Mouse (Mus musculus) small intestine, adult 2 months (tissue): ENCODE measurements around the gene Lmod3. TPM values are rescaled to one million over a fixed set of nuclear protein-coding genes. Genes with fewer than 3 reads are reported as not detected.

ENCODE experiments used
- H3K27ac ChIP-seq: fragments of 200-500 bp; 2 replicates; pipeline ENCODE4 v1.5.1; 2012; ENCODE audit warnings: low read depth, low read length, control low read depth, inconsistent platforms; ENCODE audit not compliant: insufficient read depth
- H3K27me3 ChIP-seq: fragments of 200-500 bp; 2 replicates; pipeline ENCODE4 v1.6.1; 2012; ENCODE audit warnings: mild to moderate bottlenecking, moderate library complexity, low read length, inconsistent platforms; ENCODE audit not compliant: control insufficient read depth, insufficient read depth
- H3K36me3 ChIP-seq: fragments of 200-500 bp; 2 replicates; pipeline ENCODE4 v1.6.1; 2012; ENCODE audit warnings: mild to moderate bottlenecking, low read length, control low read depth, inconsistent platforms; ENCODE audit not compliant: control insufficient read depth, insufficient read depth
- H3K4me1 ChIP-seq: fragments of 200-500 bp; 2 replicates; pipeline ENCODE4 v1.6.1; 2012; ENCODE audit warnings: low read length, inconsistent platforms, mixed read lengths; ENCODE audit not compliant: control insufficient read depth, insufficient read depth, insufficient read length
- H3K4me3 ChIP-seq: fragments of 200-500 bp; 2 replicates; pipeline ENCODE4 v1.5.1; 2012; ENCODE audit warnings: low read depth, mild to moderate bottlenecking, control low read depth, inconsistent platforms, low read length, moderate library complexity
- CTCF ChIP-seq: fragments of 200-500 bp; IDR thresholded peaks from 2 replicates; pipeline ENCODE4 v1.5.1; 2012; ENCODE audit warnings: low read depth, mild to moderate bottlenecking, control low read depth, inconsistent platforms, low read length, moderate library complexity, mixed read lengths; ENCODE audit not compliant: insufficient replicate concordance, insufficient read length; ENCODE audit errors: extremely low read depth
- POLR2A ChIP-seq: fragments of 200-500 bp; IDR thresholded peaks from 2 replicates; pipeline ENCODE4 v1.6.1; 2012; ENCODE audit warnings: low read depth, mild to moderate bottlenecking, control low read depth, inconsistent platforms, low read length, moderate library complexity
- WGBS: fragments of 180-500 bp; shearing (Covaris S2); methylation state at CpG from one replicate; pipeline ENCODE4 v1.1.7; 2018; 5-methylcytosine and 5-hydroxymethylcytosine counted together
- polyA plus RNA-seq: library from polyadenylated mRNA; depleted of rRNA; stranded (reverse); fragments of >200 nt; gene quantifications from 2 replicates; pipeline ENCODE4 v1.2.3, GENCODE M21; 2012; rRNA removed

Lmod3 gene
- not detected in 2 replicates for polyA plus RNA-seq

- H3K27me3 ChIP-seq = no peaks in the 10 kb centered on the region
- H3K36me3 ChIP-seq = no peaks in the 10 kb centered on the region
- no peak within 1 kb of the TSS for H3K27ac ChIP-seq
- H3K4me1 ChIP-seq = no peaks in the 10 kb centered on the region
- H3K4me3 ChIP-seq = no peak within 1 kb of the TSS
- 63% methylated on average over 9 of the region's 9 CpGs for WGBS
- TF ChIP-seq POLR2A (no peak), CTCF (no peak)
Measured at GRCm38 (mm10) chr6:97252711-97253221, at the start of gene Lmod3. Gene Lmod3 (minus strand): TSS chr6:97252759.

GRCm38 (mm10) chr6:97302303-97302702 lies 49.7 kb upstream of the Lmod3 start:
- WGBS = 91% methylated on average over 7 of the region's 7 CpGs
- Histone ChIP-seq H3K27ac (no peak overlapping the region), H3K27me3 (no peaks in the 10 kb centered on the region), H3K4me3 (no peak overlapping the region), H3K36me3 (peaks cover 64% of the 10 kb centered on the region), H3K4me1 (no peaks in the 10 kb centered on the region)
- no peak for TF ChIP-seq CTCF
- no peak for TF ChIP-seq POLR2A

- WGBS = 79% methylated on average over 6 of the region's 6 CpGs
- H3K4me3 ChIP-seq = no peak overlapping the region
- no peaks in the 10 kb centered on the region for H3K27me3 ChIP-seq
- TF ChIP-seq POLR2A (no peak), CTCF (no peak)
- no peaks in the 10 kb centered on the region; the same call in 1 of the 2 replicates for H3K4me1 ChIP-seq
- H3K36me3 ChIP-seq = peaks cover 67% of the 10 kb centered on the region
- no peak overlapping the region for H3K27ac ChIP-seq
Measured at GRCm38 (mm10) chr6:97300659-97301058, 48.1 kb upstream of the Lmod3 start.

- Histone ChIP-seq H3K4me1 (peaks cover 5% of the 10 kb centered on the region), H3K4me3 (no peak overlapping the region), H3K27me3 (no peaks in the 10 kb centered on the region), H3K27ac (no peak overlapping the region), H3K36me3 (peaks cover 71% of the 10 kb centered on the region)
- TF ChIP-seq POLR2A = no peak
- no peak for TF ChIP-seq CTCF
- WGBS = 92% methylated on average over 6 of the region's 6 CpGs
Measured at GRCm38 (mm10) chr6:97300180-97300579, 47.6 kb upstream of the Lmod3 start.

GRCm38 (mm10) chr6:97297151-97297550 lies 44.6 kb upstream of the Lmod3 start:
- no peak for TF ChIP-seq CTCF
- no peak for TF ChIP-seq POLR2A
- Histone ChIP-seq H3K4me1 (peaks cover 23% of the 10 kb centered on the region), H3K36me3 (peaks cover 60% of the 10 kb centered on the region), H3K4me3 (no peak overlapping the region), H3K27me3 (no peaks in the 10 kb centered on the region), H3K27ac (no peak overlapping the region)
- WGBS = 88% methylated on average over 3 of the region's 3 CpGs

- no peaks in the 10 kb centered on the region for H3K27me3 ChIP-seq
- H3K4me1 ChIP-seq = peaks cover 23% of the 10 kb centered on the region
- H3K36me3 ChIP-seq = peaks cover 69% of the 10 kb centered on the region
- no peak overlapping the region for H3K27ac ChIP-seq
- H3K4me3 ChIP-seq = no peak overlapping the region
- 90% methylated on average over 21 of the region's 21 CpGs for WGBS
- TF ChIP-seq POLR2A (no peak), CTCF (no peak)
Measured at GRCm38 (mm10) chr6:97295866-97296527, 43.4 kb upstream of the Lmod3 start.

GRCm38 (mm10) chr6:97295416-97295815 lies 42.9 kb upstream of the Lmod3 start:
- no peak for TF ChIP-seq POLR2A
- TF ChIP-seq CTCF = no peak
- Histone ChIP-seq H3K4me3 (no peak overlapping the region), H3K36me3 (peaks cover 63% of the 10 kb centered on the region), H3K27me3 (no peaks in the 10 kb centered on the region), H3K4me1 (peaks cover 23% of the 10 kb centered on the region), H3K27ac (no peak overlapping the region)
- WGBS = 87% methylated on average over 9 of the region's 9 CpGs
